Mouse (Mus musculus) C2C12 (cell line): Measurements from ENCODE around the gene Aagab.

ENCODE experiments used
- CEBPB ChIP-seq: IDR thresholded peaks from one replicate; pipeline ENCODE4 v1.6.1; 2011; ENCODE audit warnings: low read depth, mild to moderate bottlenecking, control low read depth, moderate library complexity
- CTCF ChIP-seq: IDR thresholded peaks from one replicate; pipeline ENCODE4 v1.5.1; 2011; ENCODE audit not compliant: control insufficient read depth, insufficient read depth, insufficient read length
- FOSL1 ChIP-seq: IDR thresholded peaks from one replicate; pipeline ENCODE4 v1.8.0; 2011; ENCODE audit warnings: mild to moderate bottlenecking, low read length; ENCODE audit not compliant: poor library complexity, insufficient read depth, severe bottlenecking
- MAX ChIP-seq: IDR thresholded peaks from one replicate; pipeline ENCODE4 v1.6.1; 2011; ENCODE audit warnings: mild to moderate bottlenecking, control low read depth
- MYOD1 ChIP-seq: IDR thresholded peaks from one replicate; pipeline ENCODE4 v1.6.1; 2011; ENCODE audit warnings: low read depth; ENCODE audit not compliant: control insufficient read depth, insufficient read length
- MYOG ChIP-seq: IDR thresholded peaks from one replicate; pipeline ENCODE4 v1.6.1; 2011; ENCODE audit not compliant: control insufficient read depth, insufficient read length; ENCODE audit errors: extremely low read depth
- USF1 ChIP-seq: IDR thresholded peaks from one replicate; pipeline ENCODE4 v1.6.1; 2011; ENCODE audit warnings: low read depth, mild to moderate bottlenecking, control low read depth, moderate library complexity

DNA sequence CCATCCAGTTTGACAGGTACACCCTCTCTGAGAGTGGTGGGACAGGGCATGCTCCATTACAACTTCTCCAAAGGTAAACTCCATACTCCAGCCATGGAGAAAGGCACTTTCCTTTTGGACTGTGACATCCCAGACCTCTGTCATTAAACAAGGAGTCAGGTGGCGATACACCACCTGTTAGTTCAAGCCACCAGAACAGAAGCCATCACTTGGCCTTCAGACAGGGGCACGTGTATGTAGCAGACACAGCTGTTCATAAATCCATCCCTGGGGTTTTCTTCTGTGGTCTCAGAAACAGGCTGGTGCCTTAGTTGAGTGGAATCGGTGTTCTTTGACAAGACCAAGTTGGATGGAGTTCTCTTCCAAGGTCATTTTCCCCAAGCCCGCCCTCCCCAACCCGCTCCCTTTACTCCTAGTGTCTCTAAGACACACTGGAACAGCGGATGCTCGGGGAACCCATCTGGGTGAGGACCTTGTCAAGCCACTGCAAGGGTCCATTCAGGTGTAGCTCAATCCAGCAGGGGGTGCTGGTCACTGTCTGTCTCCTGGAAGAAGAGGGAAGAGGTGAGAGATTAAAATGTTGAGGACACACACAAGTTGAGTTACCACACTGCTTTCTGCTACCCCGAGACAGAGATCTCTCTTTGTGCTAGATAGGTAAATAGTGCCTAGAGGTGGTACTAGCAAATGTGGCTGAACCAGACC lies 47.5 kb downstream of the Aagab start:
- TF ChIP-seq USF1 (no peak), CTCF (no peak), MAX (no peak), MYOG (no peak), MYOD1 (no peak), CEBPB (no peak), FOSL1 (no peak)
